Mouse (Mus musculus): ENCODE data around the gene Pelp1. TPM values are rescaled to one million over a fixed set of nuclear protein-coding genes. Genes with fewer than 3 reads are reported as not detected.

Pelp1 gene
- total and polyA plus RNA-seq, 2 experiments from 2014 or later = 30.7 to 31.3 TPM

DNA sequence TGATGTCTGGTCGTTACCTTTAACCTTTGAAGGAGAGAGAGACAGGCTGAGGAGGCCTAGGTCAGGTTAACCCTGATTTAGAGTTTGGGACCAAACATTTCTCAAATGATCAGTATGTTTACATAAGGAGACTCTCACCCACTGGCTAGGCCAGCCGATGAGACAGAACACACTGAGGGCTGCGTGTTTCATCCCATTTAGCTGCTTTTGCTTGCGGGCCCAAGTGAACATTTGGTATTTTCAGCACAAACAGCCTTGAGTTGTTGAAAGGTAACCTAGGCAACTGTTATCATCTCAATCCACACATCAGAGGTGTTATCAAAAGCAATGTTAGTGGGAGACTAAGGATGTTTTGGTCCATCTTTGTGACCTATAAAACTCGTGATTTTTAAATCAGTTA lies 9.7 kb upstream of the Pelp1 start:
- Histone ChIP-seq H3K4me3 (ENCODE audit: low read depth, low read length) (no peak overlapping the region), H3K4me2 (ENCODE audit: low read depth) (no peak overlapping the region), H3K4me1 (ENCODE audit: insufficient read depth) (no peaks in the 10 kb centered on the region), H3K36me3 (ENCODE audit: insufficient read depth) (no peaks in the 10 kb centered on the region), H3K9ac (no peak overlapping the region), H3K9me3 (ENCODE audit: low read length) (no peaks in the 10 kb centered on the region), H3K27ac (ENCODE audit: low read depth, low read length) (no peak overlapping the region), H3K27me3 (ENCODE audit: insufficient read depth, low read length) (no peaks in the 10 kb centered on the region)
- TF ChIP-seq CTCF (IDR thresholded peaks at IDR 0.05; ENCODE audit: low read depth) = no peak
- DNase-seq = no peak
- ATAC-seq = no peak
- 61% methylated on average over 5 of the region's 5 CpGs for WGBS

DNA sequence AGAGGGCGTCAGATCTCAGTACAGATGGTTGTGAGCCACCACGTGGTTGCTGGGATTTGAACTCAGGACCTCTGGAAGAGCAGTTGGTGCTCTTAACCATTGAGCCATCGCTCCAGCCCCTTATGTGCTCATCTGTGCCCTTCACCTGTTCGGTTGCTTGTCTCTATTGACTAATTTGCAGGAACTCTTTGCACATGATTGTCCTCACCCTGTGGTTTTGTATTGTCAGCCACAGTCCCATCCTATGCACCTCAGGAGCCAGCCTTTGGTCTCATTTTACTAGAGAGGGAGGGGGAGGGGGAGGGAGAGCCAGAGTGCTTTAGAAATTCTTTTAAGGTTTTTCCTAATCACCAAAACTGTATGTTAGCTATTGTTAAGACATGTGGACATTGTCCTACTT lies 8.4 kb upstream of the Pelp1 start:
- no peak overlapping the region for H3K4me3 ChIP-seq (ENCODE audit: low read depth, low read length)
- no peaks in the 10 kb centered on the region for H3K4me1 ChIP-seq (ENCODE audit: insufficient read depth)
- H3K9me3 ChIP-seq (ENCODE audit: low read length) = no peaks in the 10 kb centered on the region
- no peak overlapping the region for H3K4me2 ChIP-seq (ENCODE audit: low read depth)
- H3K27ac ChIP-seq (ENCODE audit: low read depth, low read length) = no peak overlapping the region
- ATAC-seq (no peak), DNase-seq (no peak)
- no peak for TF ChIP-seq CTCF (IDR thresholded peaks at IDR 0.05; ENCODE audit: low read depth)
- no peak overlapping the region for H3K9ac ChIP-seq
- no peaks in the 10 kb centered on the region for H3K27me3 ChIP-seq (ENCODE audit: insufficient read depth, low read length)
- 71% methylated on average over 4 of the region's 4 CpGs for WGBS
- no peaks in the 10 kb centered on the region for H3K36me3 ChIP-seq (ENCODE audit: insufficient read depth)

DNA sequence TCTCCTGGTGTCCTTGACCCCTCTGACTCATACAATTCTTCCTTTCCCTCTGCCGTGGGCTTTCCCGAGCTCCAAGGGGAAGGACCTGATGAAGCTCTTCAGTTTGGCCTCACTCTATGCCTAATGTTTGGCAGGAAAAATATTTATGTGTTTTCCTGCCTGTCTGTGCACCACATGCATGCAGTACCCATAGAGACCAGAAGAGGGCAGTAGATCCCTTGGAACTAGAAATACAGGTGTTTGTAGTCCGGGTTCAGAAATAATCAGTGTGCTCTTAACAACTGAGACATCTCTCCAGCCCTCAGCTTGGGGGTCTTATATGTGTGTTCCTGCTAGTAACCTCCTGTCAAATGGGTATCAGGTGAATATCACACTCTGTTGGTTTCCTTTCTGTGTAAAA lies 4.1 kb upstream of the Pelp1 start:
- no peaks in the 10 kb centered on the region for H3K27me3 ChIP-seq (ENCODE audit: insufficient read depth, low read length)
- H3K4me1 ChIP-seq (ENCODE audit: insufficient read depth) = peaks cover 1% of the 10 kb centered on the region; the same call in 1 of the 2 replicates
- H3K27ac ChIP-seq (ENCODE audit: low read depth, low read length) = no peak overlapping the region
- WGBS = 8% methylated on average over 3 of the region's 3 CpGs
- peak; percentile 94 for TF ChIP-seq CTCF (IDR thresholded peaks at IDR 0.05; ENCODE audit: low read depth)
- H3K4me3 ChIP-seq (ENCODE audit: low read depth, low read length) = no peak overlapping the region
- H3K36me3 ChIP-seq (ENCODE audit: insufficient read depth) = no peaks in the 10 kb centered on the region
- no peak overlapping the region for H3K9ac ChIP-seq
- H3K9me3 ChIP-seq (ENCODE audit: low read length) = no peaks in the 10 kb centered on the region
- ATAC-seq (no peak), DNase-seq (peak; percentile 87)
- no peak overlapping the region for H3K4me2 ChIP-seq (ENCODE audit: low read depth)

DNA sequence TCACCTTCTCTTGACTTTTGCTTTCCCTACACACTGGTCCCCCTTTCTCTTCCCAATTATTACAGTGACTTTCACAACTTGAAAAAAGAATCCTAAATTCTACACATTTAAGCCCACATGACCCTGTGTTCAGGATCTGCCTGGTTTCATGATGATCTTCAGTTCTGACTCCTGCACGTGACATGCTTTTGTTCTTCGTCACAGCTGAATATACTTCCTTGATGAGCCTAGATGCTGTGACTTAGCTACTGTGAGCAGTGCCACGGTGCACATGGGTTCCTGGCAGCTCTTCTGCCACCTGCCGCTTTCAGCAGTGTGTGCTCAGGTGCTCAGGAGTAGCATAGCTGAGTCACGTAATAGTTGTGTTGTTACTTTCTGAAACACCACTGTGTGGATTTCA lies 2.8 kb upstream of the Pelp1 start:
- Histone ChIP-seq H3K9me3 (ENCODE audit: low read length) (no peaks in the 10 kb centered on the region), H3K4me3 (ENCODE audit: low read depth, low read length) (no peak overlapping the region), H3K9ac (no peak overlapping the region), H3K4me2 (ENCODE audit: low read depth) (no peak overlapping the region), H3K4me1 (ENCODE audit: insufficient read depth) (peaks cover 11% of the 10 kb centered on the region), H3K36me3 (ENCODE audit: insufficient read depth) (no peaks in the 10 kb centered on the region), H3K27me3 (ENCODE audit: insufficient read depth, low read length) (no peaks in the 10 kb centered on the region), H3K27ac (ENCODE audit: low read depth, low read length) (no peak overlapping the region)
- no peak for DNase-seq
- no peak for TF ChIP-seq CTCF (IDR thresholded peaks at IDR 0.05; ENCODE audit: low read depth)
- WGBS = 74% methylated on average over 5 of the region's 5 CpGs
- no peak for ATAC-seq

DNA sequence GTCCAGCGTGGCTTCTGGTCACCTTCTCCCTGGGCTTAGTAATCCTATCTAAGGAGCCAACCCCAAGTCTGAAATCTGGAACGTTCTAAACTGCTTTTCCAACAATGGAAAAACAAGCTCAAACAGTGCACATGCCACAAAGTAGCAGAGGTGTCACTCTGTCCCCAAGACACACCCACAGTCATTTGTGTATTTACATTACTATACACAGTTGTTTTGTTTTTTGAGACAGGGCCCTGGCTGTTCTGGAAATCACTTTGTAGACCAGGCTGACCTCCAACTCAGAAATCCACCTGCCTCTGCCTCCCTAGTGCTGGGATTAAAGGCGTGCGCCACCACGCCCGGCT lies 439 bp upstream of the Pelp1 start:
- H3K9me3 ChIP-seq (ENCODE audit: low read length) = no peaks in the 10 kb centered on the region
- no peak for DNase-seq
- peak overlapping the region; percentile 86 for H3K27ac ChIP-seq (ENCODE audit: low read depth, low read length)
- H3K4me1 ChIP-seq (ENCODE audit: insufficient read depth) = peaks cover 11% of the 10 kb centered on the region
- peak overlapping the region; percentile 96 for H3K4me3 ChIP-seq (ENCODE audit: low read depth, low read length)
- ATAC-seq = no peak
- H3K27me3 ChIP-seq (ENCODE audit: insufficient read depth, low read length) = no peaks in the 10 kb centered on the region
- peak overlapping the region; percentile 96 for H3K9ac ChIP-seq
- peak overlapping the region; percentile 89 for H3K4me2 ChIP-seq (ENCODE audit: low read depth)
- peaks cover 6% of the 10 kb centered on the region for H3K36me3 ChIP-seq (ENCODE audit: insufficient read depth)
- TF ChIP-seq CTCF (IDR thresholded peaks at IDR 0.05; ENCODE audit: low read depth) = no peak
- 60% methylated on average over 6 of the region's 6 CpGs for WGBS

DNA sequence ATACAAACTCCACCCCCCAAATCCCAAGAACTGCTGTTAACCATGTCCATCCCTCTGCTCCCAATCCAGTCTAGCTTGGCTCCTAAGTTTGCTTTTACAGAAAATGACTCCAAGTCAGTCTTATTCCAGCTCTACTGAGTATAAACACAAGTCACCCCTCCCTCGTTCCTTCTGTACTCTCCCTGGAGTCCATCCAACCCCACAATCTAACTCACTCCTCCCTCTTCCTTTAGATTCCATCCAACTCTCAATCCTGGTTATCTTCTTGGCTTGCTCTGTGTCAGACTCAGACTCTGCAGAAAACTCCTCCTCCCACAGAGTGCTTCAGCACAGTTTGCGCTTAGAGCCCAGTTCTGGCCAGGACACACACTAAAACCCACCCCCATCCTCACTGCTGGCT lies 6.2 kb downstream of the Pelp1 start:
- Histone ChIP-seq H3K27me3 (ENCODE audit: insufficient read depth, low read length) (no peaks in the 10 kb centered on the region), H3K9ac (no peak overlapping the region), H3K4me1 (ENCODE audit: insufficient read depth) (peaks cover 6% of the 10 kb centered on the region; the same call in 1 of the 2 replicates), H3K27ac (ENCODE audit: low read depth, low read length) (no peak overlapping the region), H3K4me3 (ENCODE audit: low read depth, low read length) (no peak overlapping the region), H3K4me2 (ENCODE audit: low read depth) (no peak overlapping the region), H3K9me3 (ENCODE audit: low read length) (no peaks in the 10 kb centered on the region), H3K36me3 (ENCODE audit: insufficient read depth) (peaks cover 50% of the 10 kb centered on the region)
- WGBS = 61% methylated on average over 2 of the region's 2 CpGs
- ATAC-seq = no peak
- no peak for DNase-seq
- TF ChIP-seq CTCF (IDR thresholded peaks at IDR 0.05; ENCODE audit: low read depth) = no peak

DNA sequence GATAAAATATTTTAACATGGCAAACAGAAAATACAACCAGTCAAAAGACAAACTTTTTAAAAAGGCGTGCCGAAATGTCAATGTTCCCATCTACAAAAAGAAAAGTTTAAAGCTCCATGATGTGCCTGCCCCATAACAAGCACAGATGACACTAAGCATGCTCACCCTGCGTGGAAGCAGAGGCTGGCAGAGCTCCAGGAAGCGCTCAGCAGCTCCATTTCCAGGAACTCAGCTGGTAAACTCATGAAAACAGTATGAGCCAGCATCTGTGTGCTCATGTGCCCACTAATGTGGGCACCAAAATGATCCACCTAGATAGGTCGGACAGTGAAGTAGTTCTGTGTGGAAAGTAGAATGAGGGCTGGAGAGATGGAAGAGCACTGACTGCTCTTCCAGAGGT lies 20.4 kb downstream of the Pelp1 start:
- Histone ChIP-seq H3K27me3 (ENCODE audit: insufficient read depth, low read length) (no peaks in the 10 kb centered on the region), H3K9ac (no peak overlapping the region), H3K27ac (ENCODE audit: low read depth, low read length) (no peak overlapping the region), H3K4me1 (ENCODE audit: insufficient read depth) (no peaks in the 10 kb centered on the region), H3K4me3 (ENCODE audit: low read depth, low read length) (no peak overlapping the region), H3K4me2 (ENCODE audit: low read depth) (no peak overlapping the region), H3K9me3 (ENCODE audit: low read length) (no peaks in the 10 kb centered on the region), H3K36me3 (ENCODE audit: insufficient read depth) (peaks cover 30% of the 10 kb centered on the region)
- ATAC-seq (no peak), DNase-seq (no peak)
- no peak for TF ChIP-seq CTCF (IDR thresholded peaks at IDR 0.05; ENCODE audit: low read depth)
- WGBS = 83% methylated on average over 5 of the region's 5 CpGs

DNA sequence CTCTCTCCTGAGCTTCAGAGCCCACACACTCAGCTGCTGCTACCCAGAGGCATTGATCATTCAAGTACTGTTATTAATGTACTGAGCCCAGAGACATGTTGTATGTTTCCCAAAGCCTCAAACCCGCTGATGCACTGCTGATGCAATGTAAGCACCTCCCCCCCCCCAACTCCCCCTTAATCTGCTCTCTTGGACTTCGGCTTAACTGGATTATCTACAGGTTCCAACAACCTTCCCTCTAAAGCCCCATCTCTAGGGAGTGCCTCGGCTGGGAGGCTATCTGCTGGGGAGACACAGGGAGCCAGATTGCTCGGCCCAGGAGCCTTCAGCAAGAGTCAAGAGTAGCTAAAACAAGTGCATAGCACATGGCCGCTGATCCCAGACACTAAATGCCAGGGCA lies 22.4 kb downstream of the Pelp1 start:
- Histone ChIP-seq H3K4me2 (ENCODE audit: low read depth) (no peak overlapping the region), H3K27ac (ENCODE audit: low read depth, low read length) (no peak overlapping the region), H3K27me3 (ENCODE audit: insufficient read depth, low read length) (no peaks in the 10 kb centered on the region), H3K36me3 (ENCODE audit: insufficient read depth) (peaks cover 12% of the 10 kb centered on the region), H3K9me3 (ENCODE audit: low read length) (no peaks in the 10 kb centered on the region), H3K4me3 (ENCODE audit: low read depth, low read length) (no peak overlapping the region), H3K4me1 (ENCODE audit: insufficient read depth) (no peaks in the 10 kb centered on the region), H3K9ac (no peak overlapping the region)
- WGBS = 78% methylated on average over 5 of the region's 5 CpGs
- no peak for ATAC-seq
- DNase-seq = no peak
- no peak for TF ChIP-seq CTCF (IDR thresholded peaks at IDR 0.05; ENCODE audit: low read depth)

All from forebrain, postnatal 0 days (tissue).